Mouse (Mus musculus): ENCODE data around the gene P3h2.

P3h2 gene

GRCm38 (mm10) chr16:25987221-25987620 lies 118.4 kb downstream of the P3h2 start:
- DNase-seq (ENCODE audit: low read depth, low spot score): no peak

GRCm38 (mm10) chr16:25983635-25984034 lies 121.9 kb downstream of the P3h2 start:
- DNase-seq (ENCODE audit: low read depth, low spot score): peak; percentile 28

- no peak for DNase-seq (ENCODE audit: low read depth, low spot score)
Observed at GRCm38 (mm10) chr16:25979037-25979436, 126.5 kb downstream of the P3h2 start.

GRCm38 (mm10) chr16:25977210-25977609 lies 128.4 kb downstream of the P3h2 start:
- no peak for DNase-seq (ENCODE audit: low read depth, low spot score)

- no peak for DNase-seq (ENCODE audit: low read depth, low spot score)
Observed at GRCm38 (mm10) chr16:25971285-25971684, 134.3 kb downstream of the P3h2 start.

GRCm38 (mm10) chr16:25970720-25971119 lies 134.9 kb downstream of the P3h2 start:
- DNase-seq (ENCODE audit: low read depth, low spot score): no peak

- no peak for DNase-seq (ENCODE audit: low read depth, low spot score)
Observed at GRCm38 (mm10) chr16:25970193-25970592, 135.4 kb downstream of the P3h2 start.

- DNase-seq (ENCODE audit: low read depth, low spot score): peak; percentile 77
Observed at GRCm38 (mm10) chr16:25967297-25967696, 138.3 kb downstream of the P3h2 start.

- peak; percentile 69 for DNase-seq (ENCODE audit: low read depth, low spot score)
Observed at GRCm38 (mm10) chr16:25963856-25964255, 141.7 kb downstream of the P3h2 start.

- no peak for DNase-seq (ENCODE audit: low read depth, low spot score)
Observed at GRCm38 (mm10) chr16:25960345-25960744, 145.2 kb downstream of the P3h2 start.

- no peak for DNase-seq (ENCODE audit: low read depth, low spot score)
Observed at GRCm38 (mm10) chr16:25959929-25960328, 145.7 kb downstream of the P3h2 start.

GRCm38 (mm10) chr16:25958650-25959238 lies 146.8 kb downstream of the P3h2 start:
- DNase-seq (ENCODE audit: low read depth, low spot score): no peak

- DNase-seq (ENCODE audit: low read depth, low spot score): no peak
Observed at GRCm38 (mm10) chr16:25958213-25958612, 147.4 kb downstream of the P3h2 start.

GRCm38 (mm10) chr16:25956831-25957230 lies 148.8 kb downstream of the P3h2 start:
- no peak for DNase-seq (ENCODE audit: low read depth, low spot score)

- no peak for DNase-seq (ENCODE audit: low read depth, low spot score)
Observed at GRCm38 (mm10) chr16:25954614-25955013, 151.0 kb downstream of the P3h2 start.

GRCm38 (mm10) chr16:25953359-25953758 lies 152.2 kb downstream of the P3h2 start:
- no peak for DNase-seq (ENCODE audit: low read depth, low spot score)

- no peak for DNase-seq (ENCODE audit: low read depth, low spot score)
Observed at GRCm38 (mm10) chr16:25952005-25952404, 153.6 kb downstream of the P3h2 start.

- no peak for DNase-seq (ENCODE audit: low read depth, low spot score)
Observed at GRCm38 (mm10) chr16:25948067-25948466, 157.5 kb downstream of the P3h2 start.

GRCm38 (mm10) chr16:25945151-25945955 lies 160.2 kb downstream of the P3h2 start:
- no peak for DNase-seq (ENCODE audit: low read depth, low spot score)

- DNase-seq (ENCODE audit: low read depth, low spot score): no peak
Observed at GRCm38 (mm10) chr16:25942261-25942660, 163.3 kb downstream of the P3h2 start.

- DNase-seq (ENCODE audit: low read depth, low spot score): no peak
Observed at GRCm38 (mm10) chr16:25934181-25934580, 171.4 kb downstream of the P3h2 start.

- DNase-seq (ENCODE audit: low read depth, low spot score): no peak
Observed at GRCm38 (mm10) chr16:25912185-25912584, 193.4 kb downstream of the P3h2 start.
